ENCODE assay signal across 9 mouse cellular contexts in genomic region chr11:69621571-69622268, GRCm38 (mm10). TPM values are rescaled to one million over a fixed set of nuclear protein-coding genes. Genes with fewer than 3 reads are reported as not detected.
A peak's percentile ranks its signal among the peaks of the same experiment; 100 is the strongest.
DNase-seq lines count a peak whose midpoint lies in the region; ATAC-seq and TF ChIP-seq lines count a peak whose summit lies in the region.
"Had no signal": no experiment of that assay in that cellular context is flagged by ENCODE, and none has a peak within 500 bp of the region (broad histone marks: within the 10 kb centered on the region; RNA-seq: fewer than 3 reads in every experiment).

Gene Sat2, plus strand, starts transcription at chr11:69622024.

- no peaks in the 10 kb centered on the region for H3K4me1 ChIP-seq in ES-Bruce4 (ENCODE audit: control insufficient read depth, insufficient read depth, low read length)
- H3K4me1 ChIP-seq in embryonic facial prominence, embryonic 13.5 days = peaks cover 9% of the 10 kb centered on the region; the same call in 1 of the 2 replicates
- peaks cover 22% of the 10 kb centered on the region for H3K4me1 ChIP-seq in heart, embryonic 13.5 days
- H3K4me1 ChIP-seq in lung, postnatal 0 days (ENCODE audit: insufficient read depth, low read depth, low read length) = no peaks in the 10 kb centered on the region

- ATAC-seq in embryonic facial prominence, embryonic 13.5 days (ENCODE audit: insufficient number of reproducible peaks, insufficient read depth, low FRiP score, low TSS enrichment, low read depth) = peak; percentile 71; the same call in 1 of the 2 replicates
- ATAC-seq in heart, embryonic 13.5 days (ENCODE audit: extremely low read depth, insufficient number of reproducible peaks, low FRiP score, low TSS enrichment) = peak; percentile 75; the same call in 1 of the 2 replicates
- peak; percentile 87 for ATAC-seq in lung, postnatal 0 days
- no peak for ATAC-seq in CD4-positive, CD25-positive, alpha-beta regulatory T cell, adult 4 months

- H3K9ac ChIP-seq in ES-Bruce4 (ENCODE audit: low read depth, poor library complexity, severe bottlenecking) = peak within 1 kb of the TSS; percentile 55
- peak within 1 kb of the TSS; percentile 79 for H3K9ac ChIP-seq in embryonic facial prominence, embryonic 13.5 days
- peak within 1 kb of the TSS; percentile 90 for H3K9ac ChIP-seq in heart, embryonic 13.5 days
- H3K9ac ChIP-seq in lung, postnatal 0 days (replicated peaks; ENCODE audit: low read depth) = peak within 1 kb of the TSS; percentile 54

- H3K4me2 ChIP-seq in embryonic facial prominence, embryonic 13.5 days = peak within 1 kb of the TSS; percentile 64
- H3K4me2 ChIP-seq in heart, embryonic 13.5 days = peak within 1 kb of the TSS; percentile 81
- peak within 1 kb of the TSS; percentile 56 for H3K4me2 ChIP-seq in lung, postnatal 0 days (replicated peaks; ENCODE audit: low read depth, low read length)

- peak; percentile 81 for DNase-seq in adrenal gland, postnatal 14 days
- peak; percentile 77 for DNase-seq in kidney, postnatal 14 days
- DNase-seq in lung, postnatal 0 days (ENCODE audit: low spot score) = peak; percentile 86
- DNase-seq in telencephalon, adult 2 months (ENCODE audit: low read depth, low spot score) = peak; percentile 60

- peak within 1 kb of the TSS; percentile 71 for H3K4me3 ChIP-seq in ES-Bruce4 (ENCODE audit: low read depth, low read length)
- H3K4me3 ChIP-seq in embryonic facial prominence, embryonic 13.5 days = peak within 1 kb of the TSS; percentile 54
- peak within 1 kb of the TSS; percentile 73 for H3K4me3 ChIP-seq in heart, embryonic 13.5 days
- H3K4me3 ChIP-seq in lung, postnatal 0 days (ENCODE audit: low read depth, low read length) = peak within 1 kb of the TSS; percentile 46

- no peak within 1 kb of the TSS for H3K27ac ChIP-seq in ES-Bruce4 (ENCODE audit: insufficient read depth, low read length)
- peak within 1 kb of the TSS; percentile 63 for H3K27ac ChIP-seq in embryonic facial prominence, embryonic 13.5 days
- peak within 1 kb of the TSS; percentile 70 for H3K27ac ChIP-seq in heart, embryonic 13.5 days (replicated peaks)
- H3K27ac ChIP-seq in lung, postnatal 0 days (ENCODE audit: low read length) = peak within 1 kb of the TSS; percentile 43

- no peaks in the 10 kb centered on the region for H3K36me3 ChIP-seq in ES-Bruce4 (ENCODE audit: control insufficient read depth, insufficient read depth, low read length, poor library complexity, severe bottlenecking)
- H3K36me3 ChIP-seq in embryonic facial prominence, embryonic 13.5 days = no peaks in the 10 kb centered on the region
- no peaks in the 10 kb centered on the region for H3K36me3 ChIP-seq in heart, embryonic 13.5 days
- H3K36me3 ChIP-seq in lung, postnatal 0 days (ENCODE audit: insufficient read depth, low read length) = no peaks in the 10 kb centered on the region

- no peak for TF ChIP-seq POLR2A in ES-Bruce4 (IDR thresholded peaks at IDR 0.05; ENCODE audit: insufficient read depth, low read length)

- H3K27me3 ChIP-seq in ES-Bruce4 (ENCODE audit: control insufficient read depth, insufficient read depth, low read length, poor library complexity, severe bottlenecking) = no peaks in the 10 kb centered on the region
- H3K27me3 ChIP-seq in embryonic facial prominence, embryonic 13.5 days = no peaks in the 10 kb centered on the region
- peaks cover 4% of the 10 kb centered on the region; the same call in 1 of the 2 replicates for H3K27me3 ChIP-seq in heart, embryonic 13.5 days (replicated peaks)
- H3K27me3 ChIP-seq in lung, postnatal 0 days (replicated peaks; ENCODE audit: insufficient read depth, low read length) = no peaks in the 10 kb centered on the region

- TF ChIP-seq EP300 in ES-Bruce4 (IDR thresholded peaks at IDR 0.05; ENCODE audit: insufficient read depth, low read depth, low read length) = no peak
- no peak for TF ChIP-seq EP300 in lung, postnatal 0 days (IDR thresholded peaks at IDR 0.05)

- no peaks in the 10 kb centered on the region for H3K9me3 ChIP-seq in ES-Bruce4 (replicated peaks; ENCODE audit: control insufficient read depth, insufficient read depth, low read length, poor library complexity, severe bottlenecking)
- H3K9me3 ChIP-seq in embryonic facial prominence, embryonic 13.5 days = no peaks in the 10 kb centered on the region
- no peaks in the 10 kb centered on the region for H3K9me3 ChIP-seq in heart, embryonic 13.5 days
- no peaks in the 10 kb centered on the region for H3K9me3 ChIP-seq in lung, postnatal 0 days (ENCODE audit: low read length)

- 1% methylated on average over 20 of the region's 20 CpGs for WGBS in embryonic facial prominence, embryonic 13.5 days
- WGBS in heart, embryonic 13.5 days = 2% methylated on average over 20 of the region's 20 CpGs
- 2% methylated on average over 20 of the region's 20 CpGs for WGBS in lung, postnatal 0 days

- no peak for TF ChIP-seq CTCF in ES-Bruce4 (IDR thresholded peaks at IDR 0.05; ENCODE audit: low read depth, low read length)
- TF ChIP-seq CTCF in lung, postnatal 0 days (IDR thresholded peaks at IDR 0.05) = no peak

RNA-seq across cellular contexts. Expression of gene Sat2, which starts in this region (rescaled TPM):
- polyA plus RNA-seq in ES-Bruce4 (2011; ENCODE audit: insufficient read depth, insufficient read length, low read depth, missing spikeins) = 9.1 and 9.6 TPM in 2 replicates
- total RNA-seq in adrenal gland, postnatal 14 days (2021) = 7.9 and 8.2 TPM in 2 replicates
- polyA plus RNA-seq in embryonic facial prominence, embryonic 13.5 days (2015; fragmentation: Nextera tagmentation; extraction: Ambion mirVana) = 23.8 and 28.2 TPM in 2 replicates
- polyA plus RNA-seq in heart, embryonic 13.5 days (2015; fragmentation: Nextera tagmentation; extraction: Ambion mirVana) = 17.5 and 18.1 TPM in 2 replicates
- polyA plus RNA-seq in lung, postnatal 0 days (2015; fragmentation: Nextera tagmentation; extraction: Ambion mirVana) = 14.4 and 16.3 TPM in 2 replicates
- polyA plus RNA-seq in CD4-positive, CD25-positive, alpha-beta regulatory T cell, adult 4 months (2017; shearing (Covaris generic)) = not detected
- total RNA-seq: hematopoietic stem cell, adult 5-6 weeks had no signal

Comparison
In these comparisons a context has a peak if more than half of its experiments do, and no peak if none do; other contexts are left out.
1. RNA of gene Sat2 (polyA plus RNA-seq): 23.8 to 28.2 TPM in embryonic facial prominence, embryonic 13.5 days, 17.5 to 18.1 TPM in heart, embryonic 13.5 days, 14.4 to 16.3 TPM in lung, postnatal 0 days and 9.1 to 9.6 TPM in ES-Bruce4; not detected in CD4-positive, CD25-positive, alpha-beta regulatory T cell, adult 4 months; every median in the first group is over 10 times any median in the second.
2. Peak in every context shown above with its lines, with median percentiles within 50 percentile points of each other: H3K4me3 ChIP-seq, H3K9ac ChIP-seq, DNase-seq and H3K4me2 ChIP-seq.